Mouse (Mus musculus) Patski (cell line): ENCODE results near the gene Letm1. TPM values are rescaled to one million over a fixed set of nuclear protein-coding genes. Genes with fewer than 3 reads are reported as not detected.

Source experiments
- ATAC-seq: fragments of 100-300 bp; one replicate; pipeline ENCODE4 v1.8.0; 2021
- CTCF ChIA-PET: fragments of 350-600 bp; sonication (Branson Sonifier 250); formaldehyde crosslinking; loops from one replicate; lab custom pipeline; 2022; ENCODE audit warnings: inconsistent platforms; lab: Charles Lee
- POLR2A ChIA-PET: fragments of 350-600 bp; sonication (Branson Sonifier 250); formaldehyde crosslinking; loops from one replicate; lab custom pipeline; 2022; ENCODE audit warnings: antibody characterized with exemption, inconsistent platforms; lab: Charles Lee
- DNase-seq: peaks from one replicate; pipeline ENCODE4 v3.0.0-alpha.2; 2011; ENCODE audit warnings: low read depth, low spot score
- H3K27me3 ChIP-seq: fragments of 371-371 bp; one replicate; pipeline ENCODE4 v1.5.1; 2021
- CTCF ChIP-seq: fragments of 100-300 bp; IDR thresholded peaks from one replicate; pipeline ENCODE4 v1.5.1; 2021
- in situ Hi-C: fragments of 300-500 bp; cut with MboI; formaldehyde crosslinking; loops from 3 replicates; pipeline ENCODE4 v1.11.1; 2018; ENCODE audit warnings: low pct_unique_long_range_greater_than_20kb, mixed read lengths
- polyA plus RNA-seq: library from polyadenylated mRNA; unstranded; gene quantifications from one replicate; pipeline ENCODE4 v1.2.3, GENCODE M21; 2021

Letm1 gene
- polyA plus RNA-seq, 1 experiment from 2014 or later: 64.9 TPM

DNA sequence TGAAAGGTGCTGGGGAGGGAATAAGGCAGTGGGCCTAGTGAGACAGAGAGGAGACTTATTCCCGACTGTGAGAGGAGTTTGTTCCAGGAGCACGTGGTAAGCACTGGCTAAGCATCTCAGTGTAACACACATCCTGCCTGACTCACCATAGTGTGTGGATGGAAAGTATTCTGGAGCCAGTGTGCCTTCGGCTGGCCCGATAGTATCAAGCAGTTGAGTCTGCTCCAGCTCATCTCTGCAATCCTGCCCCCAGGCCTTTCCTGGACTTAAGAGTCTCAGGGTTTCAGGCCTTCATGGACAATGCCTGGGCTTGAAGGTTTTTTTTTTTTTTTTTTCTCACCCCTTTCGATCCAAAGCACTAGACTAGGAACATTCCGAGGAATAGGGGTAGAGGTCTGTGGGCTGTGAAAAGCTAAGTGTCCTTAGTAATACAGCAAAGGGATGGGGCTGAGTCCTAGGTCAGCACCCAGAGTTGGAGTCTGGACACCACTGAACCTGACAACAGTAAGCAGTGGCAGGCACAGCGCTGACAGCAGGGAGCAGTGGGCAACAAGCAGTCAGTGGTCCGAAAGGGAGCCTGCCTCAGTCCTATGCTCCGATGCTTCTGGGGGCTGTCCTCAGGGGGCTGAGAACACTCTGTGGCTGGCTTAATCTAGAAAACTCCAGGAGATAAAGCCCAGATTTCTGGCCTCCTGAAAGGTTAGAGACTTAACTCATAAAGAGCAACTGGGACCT lies 36.7 kb upstream of the Letm1 start:
- in situ Hi-C loops: loop anchor here (5.0 kb wide), 1 partner anchor 37 kb away; the partner anchor contains the start of gene Letm1
- TF ChIP-seq CTCF: no peak
- H3K27me3 ChIP-seq: no peaks in the 10 kb centered on the region

DNA sequence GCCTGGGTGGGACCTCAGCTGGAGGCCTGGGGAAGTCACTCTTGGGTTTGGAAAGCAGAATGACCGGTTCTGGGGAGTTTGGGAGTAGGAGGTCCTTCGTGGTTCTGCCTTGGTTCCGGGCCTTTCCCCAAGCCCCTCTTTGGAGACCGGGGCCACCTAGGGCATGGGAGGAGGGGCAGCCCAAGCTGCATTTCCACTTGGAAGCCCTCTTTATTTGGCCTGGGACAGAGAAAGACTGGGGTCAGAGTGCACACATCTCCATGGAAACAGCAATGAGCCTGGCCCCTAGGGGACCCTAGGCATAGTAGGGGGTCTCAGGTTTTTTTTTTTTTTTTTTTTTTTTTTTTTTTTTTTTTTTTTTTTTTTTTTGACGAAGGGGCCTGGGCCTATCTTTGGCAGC lies 35.5 kb upstream of the Letm1 start:
- TF ChIP-seq CTCF: no peak
- ATAC-seq (no peak), DNase-seq (no peak)
- no peaks in the 10 kb centered on the region for H3K27me3 ChIP-seq
- ChIA-PET POLR2A (interaction anchor here (0.6 kb wide), 3 partner anchors 14 to 47 kb away, joined by 3 to 4 read pairs (median 3); no protein-coding TSS in a partner anchor), CTCF (interaction anchor here (1.7 kb wide), 1 partner anchor 13 kb away, joined by 5 read pairs; no protein-coding TSS in a partner anchor)
- in situ Hi-C loops: loop anchor here (5.0 kb wide), 1 partner anchor 36 kb away; the partner anchor contains the start of gene Letm1

More for the DNA sequence above, 36.7 kb upstream of the Letm1 start:
- ChIA-PET POLR2A (interaction anchor here (0.5 to 0.8 kb wide), 2 partner anchors 18 to 36 kb away, joined by 3 to 5 read pairs; partner anchors contain the start of gene Letm1), CTCF (interaction anchor here (1.5 kb wide), 1 partner anchor 22 kb away, joined by 4 read pairs; no protein-coding TSS in a partner anchor)
- ATAC-seq: peak; percentile 29
- peak; percentile 81 for DNase-seq

DNA sequence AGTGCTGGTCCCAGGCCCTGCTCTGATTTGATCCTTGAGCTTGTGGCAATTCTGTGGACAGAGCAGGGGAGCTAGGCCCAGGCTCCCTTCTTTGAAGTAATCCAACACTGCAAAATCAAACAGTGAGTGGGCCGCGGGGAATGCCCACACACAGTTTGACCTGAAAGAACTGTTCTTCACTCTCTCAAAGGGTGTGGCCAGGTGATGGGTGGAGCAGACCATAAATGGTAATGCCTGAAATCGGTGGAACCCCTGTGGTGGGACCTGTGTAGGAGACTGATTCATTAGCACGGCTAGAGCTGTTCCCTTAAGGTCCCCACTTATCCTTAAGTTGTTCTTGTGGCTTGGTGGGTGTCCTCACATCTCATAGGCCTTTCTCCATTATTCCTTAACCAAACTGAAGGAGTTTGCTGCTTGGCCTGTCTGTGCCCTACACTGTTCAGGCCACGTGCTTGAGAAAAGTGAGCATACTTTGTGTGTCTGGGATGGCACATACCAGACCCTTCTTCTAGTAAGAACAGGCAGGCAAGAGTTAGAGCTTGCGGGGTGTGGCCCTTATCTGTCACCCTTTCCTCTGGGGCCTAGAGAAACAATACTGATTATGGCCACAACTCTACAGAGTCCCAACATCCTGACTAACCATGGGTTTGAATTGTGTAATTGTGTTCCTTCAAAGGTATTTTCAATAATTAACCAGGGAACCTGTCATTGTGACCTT lies 33.5 kb upstream of the Letm1 start:
- ATAC-seq (no peak), DNase-seq (no peak)
- H3K27me3 ChIP-seq: no peaks in the 10 kb centered on the region
- ChIA-PET POLR2A (no interaction called here), CTCF (interaction anchor here (1.0 kb wide), 1 partner anchor 47 kb away, joined by 3 read pairs; no protein-coding TSS in a partner anchor)
- TF ChIP-seq CTCF: no peak
- in situ Hi-C loops: loop anchor here (5.0 kb wide), 1 partner anchor 34 kb away; the partner anchor contains the start of gene Letm1

DNA sequence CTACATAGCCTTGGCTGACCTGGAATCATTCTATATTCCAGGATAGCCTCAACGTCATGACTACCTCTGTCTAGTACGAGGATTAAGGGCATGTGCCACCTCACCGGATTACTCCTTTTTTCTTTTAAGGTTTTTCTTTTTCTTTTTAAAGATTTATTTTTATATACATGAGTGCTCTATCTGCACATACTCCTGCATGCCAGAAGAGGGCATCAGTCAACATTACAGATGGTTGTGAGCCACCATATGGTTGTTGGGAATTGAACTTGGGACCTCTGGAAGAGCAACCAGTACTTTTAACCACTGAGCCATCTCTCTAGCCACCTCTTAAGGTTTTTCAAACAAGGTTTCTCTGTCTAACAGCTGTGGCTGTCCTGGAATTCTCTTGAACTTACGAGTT lies 28.9 kb upstream of the Letm1 start:
- in situ Hi-C loops: no loop called here
- CTCF ChIA-PET: interaction anchor here (1.0 to 1.4 kb wide), 2 partner anchors 11 to 16 kb away, joined by 3 read pairs; no protein-coding TSS in a partner anchor

DNA sequence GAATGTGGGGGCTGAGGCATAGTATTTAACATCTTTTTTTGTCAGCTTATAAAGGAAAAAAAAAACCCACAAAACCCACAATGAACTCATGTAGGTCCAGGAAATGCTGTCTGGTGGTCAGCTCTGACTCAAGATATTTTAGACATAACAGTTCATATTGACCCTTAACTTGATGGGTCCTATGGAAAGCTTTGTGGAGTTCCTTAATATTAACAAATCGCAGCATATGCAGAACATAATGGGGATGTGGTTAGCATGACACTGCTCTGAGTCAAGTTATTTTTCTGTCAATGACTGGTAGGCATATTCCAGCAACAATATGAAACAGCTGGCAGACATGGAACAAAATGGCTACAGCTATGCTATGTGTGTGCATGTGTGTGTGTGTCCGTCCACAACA lies 20.7 kb upstream of the Letm1 start:
- in situ Hi-C loops: no loop called here
- ChIA-PET CTCF (no interaction called here), POLR2A (no interaction called here)
- H3K27me3 ChIP-seq: peaks cover 5% of the 10 kb centered on the region
- DNase-seq (no peak), ATAC-seq (no peak)
- no peak for TF ChIP-seq CTCF

More for the DNA sequence above, 28.9 kb upstream of the Letm1 start:
- POLR2A ChIA-PET: no interaction called here
- TF ChIP-seq CTCF: no peak
- H3K27me3 ChIP-seq: no peaks in the 10 kb centered on the region
- no peak for ATAC-seq
- no peak for DNase-seq

DNA sequence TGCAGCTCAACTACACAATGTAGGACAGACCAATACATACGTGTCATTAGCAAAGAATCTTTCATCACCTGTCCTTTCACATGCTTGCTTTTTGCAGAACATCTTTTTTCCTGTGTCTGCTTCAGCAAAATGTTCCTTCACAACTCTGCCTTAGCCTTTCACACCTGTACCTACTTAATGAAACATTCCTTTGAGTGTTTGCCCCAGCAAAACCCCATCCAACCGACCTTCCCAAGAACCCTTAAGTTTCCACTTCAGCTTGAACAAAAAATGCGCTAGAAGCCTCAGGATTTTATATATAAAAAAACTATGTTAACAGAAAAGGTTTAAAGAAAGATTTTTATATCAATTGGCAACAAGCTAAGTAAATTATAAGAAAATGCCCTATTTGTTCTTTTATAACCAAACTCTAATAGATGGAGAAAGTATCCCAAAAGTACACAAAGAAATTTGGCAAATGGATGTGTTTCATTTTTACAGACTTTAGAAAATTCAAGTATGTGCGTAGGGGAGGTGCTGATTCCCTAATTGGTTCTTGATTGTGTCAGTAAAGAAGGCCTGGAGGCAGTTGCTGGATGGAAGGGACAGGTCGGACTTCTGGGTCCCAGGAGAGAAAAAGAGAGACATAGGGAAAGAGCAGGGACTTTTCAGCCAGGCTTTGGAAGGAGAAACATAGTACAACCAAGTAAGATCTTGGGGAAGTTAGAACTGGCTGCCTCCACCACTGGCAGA lies 9.5 kb upstream of the Letm1 start:
- no peak for TF ChIP-seq CTCF
- ChIA-PET CTCF (interaction anchor here (1.4 to 1.7 kb wide), 2 partner anchors 17 to 20 kb away, joined by 3 to 4 read pairs; no protein-coding TSS in a partner anchor), POLR2A (no interaction called here)
- in situ Hi-C loops: no loop called here
- no peak for ATAC-seq
- no peak for DNase-seq
- H3K27me3 ChIP-seq: peaks cover 11% of the 10 kb centered on the region

DNA sequence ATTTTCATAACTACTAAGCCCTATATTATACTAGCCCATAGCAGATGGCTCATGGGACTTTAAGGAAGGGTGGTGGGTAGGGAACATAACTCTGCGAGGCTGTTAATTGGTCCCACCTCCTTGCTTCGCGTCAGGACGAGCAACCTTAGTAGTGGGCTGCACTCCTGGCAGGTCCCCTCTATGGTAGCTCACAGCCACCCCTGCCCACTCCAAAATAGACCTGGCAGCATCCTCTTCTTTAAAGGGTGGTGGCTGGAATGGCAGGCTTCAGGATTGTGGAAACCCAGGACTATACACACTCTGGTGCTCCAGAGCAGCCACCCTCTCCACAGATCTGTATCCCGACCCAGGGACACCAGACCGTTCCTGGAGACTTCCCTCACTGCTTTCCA lies 378 bp upstream of the Letm1 start:
- ATAC-seq (peak; percentile 42), DNase-seq (no peak)
- no peak for TF ChIP-seq CTCF
- ChIA-PET POLR2A (interaction anchor here (1.0 to 1.1 kb wide), 2 partner anchors 11 to 36 kb away, joined by 5 read pairs; no protein-coding TSS in a partner anchor), CTCF (interaction anchor here (0.8 to 1.0 kb wide), 2 partner anchors 11 to 18 kb away, joined by 3 read pairs; no protein-coding TSS in a partner anchor)
- in situ Hi-C loops: loop anchor here (5.0 kb wide), 1 partner anchor 34 kb away; no protein-coding TSS in a partner anchor
- no peaks in the 10 kb centered on the region for H3K27me3 ChIP-seq

DNA sequence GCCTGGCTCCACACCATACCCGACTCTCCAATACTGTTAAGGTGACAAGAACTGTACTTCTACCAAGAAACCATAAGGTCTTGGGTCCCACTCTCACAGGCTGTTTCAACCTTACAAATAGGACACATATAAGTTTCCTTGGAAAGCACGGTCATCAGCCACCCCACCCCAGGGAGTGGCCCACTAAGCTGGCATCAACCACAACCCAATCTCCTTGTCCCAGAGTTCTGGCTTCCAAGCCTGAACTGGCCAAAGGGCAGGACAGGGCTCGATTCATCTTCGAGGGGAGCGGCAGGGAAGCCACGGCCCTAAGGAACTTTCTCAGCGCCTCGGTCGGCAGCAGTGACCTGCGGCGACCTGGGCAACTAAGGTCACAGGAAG lies 663 bp downstream of the Letm1 start:
- ATAC-seq: peak; percentile 2
- DNase-seq: no peak
- TF ChIP-seq CTCF: no peak
- in situ Hi-C loops: loop anchor here (5.0 kb wide), 1 partner anchor 35 kb away; no protein-coding TSS in a partner anchor
- ChIA-PET POLR2A (interaction anchor here (1.1 kb wide), 2 partner anchors 10 to 18 kb away, joined by 3 to 5 read pairs; no protein-coding TSS in a partner anchor), CTCF (no interaction called here)
- no peaks in the 10 kb centered on the region for H3K27me3 ChIP-seq

DNA sequence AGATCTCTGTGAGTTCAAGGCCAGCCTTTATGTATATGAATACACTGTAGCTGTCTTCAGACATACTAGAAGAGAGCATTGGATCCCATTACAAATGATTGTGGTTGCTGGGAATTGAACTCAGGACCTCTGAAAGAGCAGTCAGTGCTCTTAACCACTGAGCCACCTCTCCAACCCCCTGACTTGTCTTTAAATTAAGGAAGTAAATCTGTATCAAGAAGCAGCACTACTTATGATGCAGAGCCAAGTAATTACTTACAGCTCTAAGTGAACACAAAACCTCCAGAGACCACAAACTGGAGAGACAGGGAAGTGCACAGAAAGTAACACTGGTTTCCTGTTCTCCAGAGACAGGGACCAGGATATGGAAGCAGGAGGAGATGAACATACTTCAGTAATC lies 5.4 kb downstream of the Letm1 start:
- TF ChIP-seq CTCF: no peak
- no peak for ATAC-seq
- DNase-seq: no peak
- CTCF ChIA-PET: no interaction called here
- no peaks in the 10 kb centered on the region for H3K27me3 ChIP-seq
- POLR2A ChIA-PET: interaction anchor here (0.6 to 1.2 kb wide), 2 partner anchors 41 to 51 kb away, joined by 3 to 4 read pairs; no protein-coding TSS in a partner anchor
- in situ Hi-C loops: no loop called here
